Mouse (Mus musculus) liver, adult 2 months (tissue): ENCODE measurements around the gene Pcif1. TPM values are rescaled to one million over a fixed set of nuclear protein-coding genes. Genes with fewer than 3 reads are reported as not detected.

Experiments used
- DNase-seq: peaks from one replicate; pipeline ENCODE4 v3.0.0-alpha.2; 2011; ENCODE audit warnings: low read depth, low spot score; ENCODE audit errors: extremely low read depth
- H3K27ac ChIP-seq: fragments of 200-500 bp; replicated peaks from 2 replicates; pipeline ENCODE4 v1.5.1; 2012; ENCODE audit warnings: low read depth, mild to moderate bottlenecking, control low read depth, inconsistent platforms, low read length; ENCODE audit not compliant: insufficient read depth
- H3K27me3 ChIP-seq: fragments of 200-500 bp; 2 replicates; pipeline ENCODE4 v1.6.1; 2012; ENCODE audit warnings: mild to moderate bottlenecking, moderate library complexity, low read length, inconsistent platforms; ENCODE audit not compliant: control insufficient read depth, insufficient read depth
- H3K36me3 ChIP-seq: fragments of 200-500 bp; 2 replicates; pipeline ENCODE4 v1.6.1; 2012; ENCODE audit warnings: low read length, inconsistent platforms; ENCODE audit not compliant: control insufficient read depth, insufficient read depth
- H3K4me1 ChIP-seq: fragments of 200-500 bp; 2 replicates; pipeline ENCODE4 v1.6.1; 2011; ENCODE audit warnings: low read length; ENCODE audit not compliant: control insufficient read depth, insufficient read depth
- H3K4me3 ChIP-seq: fragments of 200-500 bp; 2 replicates; pipeline ENCODE4 v1.5.1; 2011; ENCODE audit warnings: low read depth, mild to moderate bottlenecking, control low read depth, low read length, moderate library complexity; ENCODE audit not compliant: insufficient read depth
- H3K79me2 ChIP-seq: fragments of 200-500 bp; 2 replicates; pipeline ENCODE4 v1.6.1; 2012; ENCODE audit warnings: inconsistent platforms, mild to moderate bottlenecking, low read length, moderate library complexity; ENCODE audit not compliant: control insufficient read depth, insufficient read depth
- H3K9ac ChIP-seq: fragments of 200-500 bp; 2 replicates; pipeline ENCODE4 v1.6.1; 2012; ENCODE audit warnings: low read depth, mild to moderate bottlenecking, control low read depth, inconsistent platforms, low read length
- CTCF ChIP-seq: fragments of 200-500 bp; IDR thresholded peaks from 2 replicates; pipeline ENCODE4 v1.5.1; 2011; ENCODE audit warnings: low read depth, low read length, control low read depth
- POLR2A ChIP-seq: fragments of 200-500 bp; IDR thresholded peaks from 2 replicates; pipeline ENCODE4 v1.6.1; 2011; ENCODE audit warnings: low read length, control low read depth; ENCODE audit not compliant: insufficient read depth; ENCODE audit errors: extremely low read depth
- WGBS: fragments of 180-500 bp; shearing (Covaris S2); methylation state at CpG from one replicate; pipeline ENCODE4 v1.1.7; 2018; 5-methylcytosine and 5-hydroxymethylcytosine counted together
- polyA plus RNA-seq: library from polyadenylated mRNA; depleted of rRNA; stranded (reverse); fragments of >200 nt; gene quantifications from 2 replicates; pipeline ENCODE4 v1.2.3, GENCODE M21; 2012
- total RNA-seq: library from RNA; depleted of rRNA; stranded (reverse); fragments of >200 nt; gene quantifications from 2 replicates; pipeline ENCODE4 v1.2.3, GENCODE M21; 2014

The Pcif1 gene
- total and polyA plus RNA-seq, 2 experiments, result 9.1 to 21.3 TPM

DNA sequence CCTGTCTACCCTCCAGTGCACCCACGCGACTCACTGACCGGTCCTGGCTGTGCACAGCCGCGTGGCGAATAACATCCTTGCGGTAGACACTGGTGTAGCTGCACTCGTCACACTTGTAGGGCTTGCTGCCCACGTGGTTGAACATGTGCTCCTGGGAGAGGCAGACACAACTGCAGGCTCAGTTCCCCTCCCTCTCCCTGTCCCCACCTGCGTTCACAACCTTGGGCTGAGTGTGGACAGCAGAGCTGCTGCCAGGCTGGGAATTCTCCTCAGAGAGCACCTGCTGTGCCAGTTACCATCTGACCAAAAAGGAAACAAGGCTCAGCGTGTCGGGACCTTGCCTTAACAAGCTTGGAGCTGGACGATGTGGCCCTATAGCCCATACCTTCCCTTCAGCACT is 22.3 kb downstream of the Pcif1 start:
- no peak for DNase-seq
- Histone ChIP-seq H3K4me3 (no peak overlapping the region), H3K79me2 (no peaks in the 10 kb centered on the region), H3K27me3 (no peaks in the 10 kb centered on the region), H3K27ac (no peak overlapping the region), H3K4me1 (no peaks in the 10 kb centered on the region), H3K36me3 (peaks cover 40% of the 10 kb centered on the region), H3K9ac (no peak overlapping the region)
- no peak for TF ChIP-seq POLR2A
- no peak for TF ChIP-seq CTCF
- WGBS, result 94% methylated on average over 13 of the region's 13 CpGs

DNA sequence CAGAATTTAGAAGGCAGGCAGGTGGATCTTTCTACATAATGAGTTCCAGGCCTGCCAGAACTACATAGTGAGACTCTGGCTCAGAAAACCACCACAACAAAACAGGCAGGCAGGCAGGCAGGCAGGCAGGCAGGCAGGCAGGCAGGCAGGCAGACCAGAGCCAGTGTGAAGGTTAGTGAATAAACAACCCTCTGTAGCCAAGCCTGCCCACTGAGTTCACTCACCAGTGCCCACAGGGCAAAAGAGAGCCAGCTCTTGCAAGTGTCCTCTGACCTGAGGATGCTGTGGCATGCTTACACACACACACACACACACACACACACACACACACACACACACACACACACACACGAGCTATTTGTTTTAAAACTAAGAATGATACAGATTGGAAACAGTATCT is 24.4 kb downstream of the Pcif1 start:
- no peak overlapping the region for H3K4me3 ChIP-seq
- peak; percentile 65 for DNase-seq
- WGBS, result 20% methylated on average over 1 of the region's 1 CpGs
- peaks cover 44% of the 10 kb centered on the region for H3K36me3 ChIP-seq
- no peak overlapping the region for H3K9ac ChIP-seq
- no peak for TF ChIP-seq POLR2A
- TF ChIP-seq CTCF, result no peak
- H3K79me2 ChIP-seq, result no peaks in the 10 kb centered on the region
- no peaks in the 10 kb centered on the region for H3K4me1 ChIP-seq
- H3K27ac ChIP-seq, result no peak overlapping the region
- no peaks in the 10 kb centered on the region for H3K27me3 ChIP-seq

DNA sequence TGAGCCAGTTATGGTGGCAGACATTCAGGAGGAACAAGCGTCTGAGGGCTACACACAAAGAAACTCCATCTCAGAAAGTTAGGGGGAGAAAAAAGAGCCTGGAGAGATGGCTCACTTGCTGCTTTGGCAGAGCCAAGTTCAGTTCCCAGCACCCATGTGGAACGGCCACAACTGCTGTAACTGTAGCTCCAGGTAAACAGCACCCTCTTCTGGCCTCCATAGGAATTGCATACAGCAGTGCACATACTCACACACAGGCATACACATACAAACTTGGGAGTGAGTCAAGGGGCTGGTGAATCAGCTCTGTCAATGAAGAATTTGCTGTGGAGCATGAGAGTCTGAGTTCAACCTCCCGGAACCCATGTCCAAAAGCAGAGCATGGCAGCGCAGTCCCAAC is 27.0 kb downstream of the Pcif1 start:
- no peak overlapping the region for H3K27ac ChIP-seq
- H3K27me3 ChIP-seq, result no peaks in the 10 kb centered on the region
- H3K36me3 ChIP-seq, result peaks cover 35% of the 10 kb centered on the region
- TF ChIP-seq POLR2A (no peak), CTCF (0 out of 2 replicates have a peak, but pooled peaks have one; percentile 21)
- peaks cover 5% of the 10 kb centered on the region for H3K4me1 ChIP-seq
- no peak overlapping the region for H3K4me3 ChIP-seq
- WGBS, result over 99% methylated on average over 4 of the region's 4 CpGs
- H3K79me2 ChIP-seq, result peaks cover 5% of the 10 kb centered on the region; the same call in 1 of the 2 replicates
- no peak overlapping the region for H3K9ac ChIP-seq
- no peak for DNase-seq

DNA sequence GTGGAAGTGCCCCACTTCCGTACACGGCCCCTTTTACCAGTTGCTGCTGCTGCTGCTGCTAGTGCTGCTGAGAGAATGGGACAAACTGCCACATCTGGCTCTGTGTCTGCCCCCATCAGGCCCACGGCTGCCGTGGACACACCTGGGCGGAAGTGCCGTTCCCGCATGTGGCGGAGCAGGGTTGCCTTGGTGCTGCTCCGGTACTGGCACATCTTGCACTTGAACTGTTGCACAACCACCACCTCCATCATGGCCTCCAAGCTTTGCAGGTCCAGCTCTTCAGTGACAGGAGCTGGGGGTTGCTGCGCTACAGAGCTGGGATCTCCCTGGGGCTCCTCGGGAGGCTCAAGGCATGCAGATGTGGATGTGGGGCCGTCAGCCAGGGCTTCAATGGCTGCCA is 28.4 kb downstream of the Pcif1 start:
- no peak overlapping the region for H3K4me3 ChIP-seq
- peaks cover 5% of the 10 kb centered on the region; the same call in 1 of the 2 replicates for H3K79me2 ChIP-seq
- H3K36me3 ChIP-seq, result peaks cover 33% of the 10 kb centered on the region
- H3K27ac ChIP-seq, result no peak overlapping the region
- DNase-seq, result no peak
- TF ChIP-seq POLR2A (no peak), CTCF (no peak)
- H3K9ac ChIP-seq, result no peak overlapping the region
- no peaks in the 10 kb centered on the region for H3K27me3 ChIP-seq
- WGBS, result 95% methylated on average over 12 of the region's 12 CpGs
- peaks cover 10% of the 10 kb centered on the region for H3K4me1 ChIP-seq

DNA sequence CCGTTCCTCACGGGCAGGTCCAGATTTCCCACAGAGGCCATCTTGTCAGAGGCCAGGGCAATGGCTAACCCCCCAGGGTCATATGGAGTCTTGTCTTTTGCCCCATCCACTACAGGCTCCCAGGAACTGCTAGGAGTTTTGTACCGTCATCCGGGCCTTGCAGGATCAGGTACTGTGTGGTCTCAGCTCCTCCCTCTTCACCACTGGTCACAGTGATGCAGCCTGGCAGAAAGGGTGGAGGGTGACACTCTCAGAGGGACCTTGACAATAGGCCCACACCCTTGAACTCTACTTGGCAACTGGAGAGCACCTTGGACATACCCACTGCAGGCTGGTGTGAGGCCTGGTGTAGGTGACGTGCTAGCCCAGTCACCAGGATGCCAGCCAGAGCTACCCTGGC is 28.9 kb downstream of the Pcif1 start:
- Histone ChIP-seq H3K4me3 (no peak overlapping the region), H3K36me3 (peaks cover 32% of the 10 kb centered on the region), H3K9ac (no peak overlapping the region), H3K27ac (no peak overlapping the region), H3K27me3 (no peaks in the 10 kb centered on the region), H3K79me2 (peaks cover 5% of the 10 kb centered on the region; the same call in 1 of the 2 replicates), H3K4me1 (peaks cover 10% of the 10 kb centered on the region)
- TF ChIP-seq CTCF (no peak), POLR2A (no peak)
- 96% methylated on average over 5 of the region's 5 CpGs for WGBS
- no peak for DNase-seq

DNA sequence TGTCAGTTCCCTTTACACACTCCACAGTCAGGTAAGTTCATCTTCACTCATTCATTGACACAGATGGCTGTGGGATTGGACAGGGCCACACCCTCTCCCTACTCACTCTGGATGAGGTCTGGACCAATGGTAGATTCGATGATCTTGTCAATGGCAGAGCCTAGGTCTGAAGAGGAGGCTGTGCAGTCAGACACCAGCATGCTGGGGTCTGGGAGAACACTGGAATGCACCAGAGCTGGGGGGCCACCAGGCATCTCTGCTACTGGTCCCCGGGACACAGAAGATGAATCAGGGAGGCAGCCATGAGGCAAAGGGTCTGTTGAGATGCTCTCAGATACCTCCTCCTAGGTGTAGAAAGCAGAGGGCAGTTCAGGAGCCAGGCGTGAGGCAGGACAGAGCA is 30.0 kb downstream of the Pcif1 start:
- Histone ChIP-seq H3K9ac (no peak overlapping the region), H3K4me3 (no peak overlapping the region), H3K79me2 (peaks cover 5% of the 10 kb centered on the region; the same call in 1 of the 2 replicates), H3K4me1 (peaks cover 12% of the 10 kb centered on the region), H3K27me3 (no peaks in the 10 kb centered on the region), H3K36me3 (peaks cover 30% of the 10 kb centered on the region), H3K27ac (no peak overlapping the region)
- 94% methylated on average over 3 of the region's 3 CpGs for WGBS
- no peak for DNase-seq
- TF ChIP-seq POLR2A (no peak), CTCF (no peak)
